Mouse (Mus musculus) adrenal gland, postnatal 36 days (tissue): ENCODE measurements around the gene Cx3cl1. TPM values are rescaled to one million over a fixed set of nuclear protein-coding genes. Genes with fewer than 3 reads are reported as not detected.

Source experiments
- DNase-seq, 2 experiments: peaks; one replicate each; pipeline ENCODE4 v3.0.0; 2021; ENCODE audit warnings: mixed read lengths in 1 of 2
- total RNA-seq, 2 experiments: library from RNA; stranded (reverse); gene quantifications; 2 replicates each; pipeline ENCODE4 v1.2.3; 2021

Gene Cx3cl1
- total RNA-seq, 2 experiments from 2014 or later: 26.2 to 35.5 TPM

DNA sequence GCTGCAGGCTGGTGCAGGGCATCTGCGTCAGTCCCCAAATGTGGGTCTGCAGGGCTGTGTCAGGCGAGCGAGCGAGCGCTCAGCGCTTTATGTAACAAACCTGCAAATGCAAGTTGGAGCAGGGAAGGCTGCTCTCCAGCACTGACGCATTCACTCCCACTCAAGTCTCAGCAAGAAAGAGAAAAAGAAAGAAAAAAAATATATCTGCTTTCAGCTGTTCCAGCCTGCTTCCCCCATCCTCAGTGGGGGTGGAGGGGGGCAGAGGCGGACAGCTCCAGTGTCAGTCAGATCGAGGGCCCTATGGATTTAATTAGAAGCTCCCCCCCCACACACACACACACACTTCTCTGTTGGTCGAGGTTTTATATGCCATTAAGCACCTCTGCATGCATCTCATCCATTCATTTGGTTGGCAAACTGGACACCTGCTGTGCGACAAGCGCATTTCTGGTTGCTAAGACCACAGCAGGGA, 1.9 kb downstream of the Cx3cl1 start:
- no peak for DNase-seq

DNA sequence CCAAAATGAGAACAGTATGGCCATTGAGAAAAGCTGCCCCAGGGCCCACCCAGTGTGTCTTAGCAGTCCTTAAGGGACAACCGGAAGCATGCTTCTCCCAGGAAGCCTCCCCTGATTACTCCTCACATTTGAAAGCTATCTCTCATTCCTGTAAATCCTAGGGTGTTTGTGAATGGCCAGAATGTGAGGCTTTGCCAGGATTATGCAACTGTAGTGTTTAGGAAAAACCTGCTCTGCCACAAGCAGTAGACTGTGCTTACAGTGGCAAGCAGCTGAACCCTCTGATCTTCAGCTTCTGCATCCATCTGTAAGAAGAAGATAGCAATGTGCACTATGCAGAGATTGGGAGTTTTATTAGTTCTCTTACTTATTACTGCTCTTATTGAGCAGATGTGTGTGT, 2.8 kb downstream of the Cx3cl1 start:
- DNase-seq: no peak

GRCm38 (mm10) chr8:94776346-94776745, 4.5 kb downstream of the Cx3cl1 start:
- DNase-seq: no peak

- DNase-seq: no peak
Observed at GRCm38 (mm10) chr8:94778036-94778435, 6.2 kb downstream of the Cx3cl1 start.

GRCm38 (mm10) chr8:94778473-94778872, 6.7 kb downstream of the Cx3cl1 start:
- DNase-seq: peak; percentile 25 to 58

DNA sequence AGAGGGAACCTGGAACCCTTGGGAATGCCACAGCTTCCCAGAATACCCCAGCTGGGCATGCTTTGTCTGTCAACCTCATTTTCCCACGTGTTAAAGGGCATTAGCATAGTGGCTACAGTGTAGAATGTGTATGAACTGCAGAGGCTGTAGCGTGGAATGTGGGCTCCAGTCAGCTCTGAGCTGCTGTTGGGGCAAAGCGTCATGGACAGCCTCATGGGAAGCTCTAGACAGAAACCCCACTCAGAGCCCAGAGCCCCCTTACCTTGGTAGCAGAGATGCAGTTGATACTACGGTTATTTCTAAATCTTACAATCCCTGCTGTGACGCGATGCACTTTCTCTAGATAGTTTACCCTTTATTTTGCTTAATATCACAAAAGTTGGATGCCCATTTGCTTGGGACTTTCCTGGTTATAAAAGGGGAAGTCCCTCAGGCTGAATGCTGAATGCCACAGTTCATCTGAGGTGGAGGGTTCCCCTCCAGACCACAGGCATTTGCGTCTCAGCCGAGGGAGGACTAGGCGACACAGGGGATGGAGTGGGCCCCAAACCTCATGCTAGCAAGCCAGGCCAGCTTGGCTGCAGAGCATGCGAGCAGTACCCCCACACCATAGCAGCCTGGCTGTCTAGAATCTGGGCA, 7.2 kb downstream of the Cx3cl1 start:
- no peak for DNase-seq

DNA sequence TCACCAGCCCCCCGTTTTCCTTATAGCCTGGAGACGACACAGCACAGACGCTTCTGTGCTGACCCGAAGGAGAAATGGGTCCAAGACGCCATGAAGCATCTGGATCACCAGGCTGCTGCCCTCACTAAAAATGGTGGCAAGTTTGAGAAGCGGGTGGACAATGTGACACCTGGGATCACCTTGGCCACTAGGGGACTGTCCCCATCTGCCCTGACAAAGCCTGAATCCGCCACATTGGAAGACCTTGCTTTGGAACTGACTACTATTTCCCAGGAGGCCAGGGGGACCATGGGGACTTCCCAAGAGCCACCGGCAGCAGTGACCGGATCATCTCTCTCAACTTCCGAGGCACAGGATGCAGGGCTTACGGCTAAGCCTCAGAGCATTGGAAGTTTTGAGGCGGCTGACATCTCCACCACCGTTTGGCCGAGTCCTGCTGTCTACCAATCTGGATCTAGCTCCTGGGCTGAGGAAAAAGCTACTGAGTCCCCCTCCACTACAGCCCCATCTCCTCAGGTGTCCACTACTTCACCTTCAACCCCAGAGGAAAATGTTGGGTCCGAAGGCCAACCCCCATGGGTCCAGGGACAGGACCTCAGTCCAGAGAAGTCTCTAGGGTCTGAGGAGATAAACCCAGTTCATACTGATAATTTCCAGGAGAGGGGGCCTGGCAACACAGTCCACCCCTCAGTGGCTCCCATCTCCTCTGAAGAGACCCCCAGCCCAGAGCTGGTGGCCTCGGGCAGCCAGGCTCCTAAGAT, 7.9 kb downstream of the Cx3cl1 start:
- no peak for DNase-seq

DNA sequence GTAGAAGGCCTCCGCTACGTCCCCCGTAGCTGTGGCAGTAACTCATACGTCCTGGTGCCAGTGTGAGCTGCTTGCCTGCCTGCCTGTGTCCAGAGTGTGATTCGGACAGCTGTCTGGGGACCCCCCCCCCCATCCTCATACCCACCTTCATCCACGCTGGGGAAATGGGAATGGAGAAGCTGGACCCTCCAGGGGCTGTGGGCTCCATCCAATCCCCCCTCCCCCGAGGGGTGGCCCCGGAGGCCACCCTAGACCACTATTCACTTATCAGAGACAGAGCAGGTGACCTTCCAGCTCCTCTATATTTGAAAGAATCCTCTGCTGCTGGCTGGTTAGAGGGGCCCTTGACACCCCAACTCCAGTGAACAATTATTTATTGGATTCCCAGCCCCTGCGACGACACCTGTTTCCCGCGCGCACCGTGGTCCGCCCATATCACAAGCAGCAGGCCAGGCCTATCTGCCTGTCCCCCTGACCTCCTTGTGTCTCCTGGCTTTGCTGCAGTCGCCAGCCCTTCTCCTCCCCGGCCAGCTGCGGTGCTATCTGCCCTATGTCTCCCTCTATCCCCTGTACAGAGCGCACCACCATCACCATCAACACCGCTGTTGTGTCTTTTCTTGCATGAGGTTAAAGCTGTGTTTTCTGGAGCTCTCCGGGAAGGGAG, 8.8 kb downstream of the Cx3cl1 start:
- no peak for DNase-seq

- peak in 1 of 2 experiments; percentile 52 for DNase-seq
Observed at GRCm38 (mm10) chr8:94781155-94781837, 9.5 kb downstream of the Cx3cl1 start.

GRCm38 (mm10) chr8:94781838-94782235, 10.0 kb downstream of the Cx3cl1 start:
- DNase-seq: peak in 1 of 2 experiments; percentile 34

- no peak for DNase-seq
Observed at GRCm38 (mm10) chr8:94783890-94784289, 12.1 kb downstream of the Cx3cl1 start.

DNA sequence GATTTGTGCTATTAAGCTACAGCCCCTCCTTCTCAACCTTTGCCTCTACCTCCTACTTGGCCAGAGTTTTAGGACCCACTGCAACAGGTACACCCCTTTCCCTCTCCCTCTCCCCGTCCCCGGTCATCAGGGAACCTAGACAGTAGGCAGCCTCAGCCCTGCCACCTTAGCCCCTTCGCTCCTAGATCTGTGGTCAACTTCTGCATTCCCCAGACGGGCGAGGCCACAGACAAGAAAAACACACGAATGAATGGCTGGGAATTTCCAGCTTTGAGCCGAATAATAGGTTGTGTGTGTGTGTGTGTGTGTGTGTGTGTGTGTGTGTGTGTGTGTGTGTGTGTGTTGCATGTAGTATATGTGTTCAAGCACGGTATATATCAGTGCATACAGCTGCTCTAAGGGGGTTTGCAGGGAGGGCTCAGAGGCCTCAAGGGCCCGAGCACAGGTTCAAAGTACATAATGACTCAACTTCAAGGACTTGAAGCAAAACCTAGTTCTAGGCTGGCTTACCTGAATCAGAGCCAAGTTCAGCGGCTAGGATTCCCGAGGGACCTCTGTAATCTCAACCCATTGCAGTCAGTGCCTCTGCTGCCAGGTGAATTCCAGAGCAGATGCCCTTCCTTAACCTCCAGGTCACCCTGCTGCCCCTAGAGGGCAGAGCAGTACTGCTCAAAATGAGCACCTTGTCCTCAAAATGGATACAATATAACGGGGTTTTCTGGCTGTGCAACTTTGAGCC, 13.6 kb downstream of the Cx3cl1 start:
- DNase-seq: peak; percentile 59 to 77

GRCm38 (mm10) chr8:94785995-94786595, 14.3 kb downstream of the Cx3cl1 start:
- no peak for DNase-seq

GRCm38 (mm10) chr8:94787524-94788501, 16.0 kb downstream of the Cx3cl1 start:
- peak; percentile 61 to 69 for DNase-seq

DNA sequence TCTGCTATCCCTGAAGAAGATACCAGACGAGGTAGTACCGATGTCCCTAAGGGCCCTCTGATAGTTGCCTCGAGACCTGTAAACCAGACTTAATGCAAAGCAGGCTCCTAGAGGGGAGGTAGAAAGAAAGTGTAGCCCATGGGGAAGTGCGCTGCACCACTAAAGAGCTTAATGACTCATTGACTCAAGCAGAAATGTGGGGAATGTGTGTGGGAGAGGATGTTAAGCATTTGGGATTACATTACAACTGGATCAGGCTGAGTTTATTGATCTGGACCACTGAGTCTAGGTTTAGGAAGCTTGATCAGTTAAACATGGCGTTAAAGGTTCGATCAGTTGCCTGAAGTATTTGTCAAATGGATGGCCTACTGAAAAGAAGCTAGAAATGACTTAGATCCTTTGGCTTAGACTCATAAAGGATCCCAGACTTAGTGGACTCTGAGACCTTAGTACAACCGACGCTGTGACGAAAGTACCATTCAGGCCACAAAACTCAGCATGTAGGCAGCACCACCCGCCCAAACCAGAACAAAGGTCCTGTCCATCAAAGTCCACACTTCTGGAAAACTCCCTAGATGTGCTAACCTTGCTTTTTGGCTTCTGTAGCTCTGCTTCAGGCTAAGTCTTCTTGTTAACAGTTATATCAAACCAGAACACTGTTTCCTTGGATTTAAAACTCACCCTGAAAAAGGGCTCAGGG, 17.6 kb downstream of the Cx3cl1 start:
- no peak for DNase-seq

DNA sequence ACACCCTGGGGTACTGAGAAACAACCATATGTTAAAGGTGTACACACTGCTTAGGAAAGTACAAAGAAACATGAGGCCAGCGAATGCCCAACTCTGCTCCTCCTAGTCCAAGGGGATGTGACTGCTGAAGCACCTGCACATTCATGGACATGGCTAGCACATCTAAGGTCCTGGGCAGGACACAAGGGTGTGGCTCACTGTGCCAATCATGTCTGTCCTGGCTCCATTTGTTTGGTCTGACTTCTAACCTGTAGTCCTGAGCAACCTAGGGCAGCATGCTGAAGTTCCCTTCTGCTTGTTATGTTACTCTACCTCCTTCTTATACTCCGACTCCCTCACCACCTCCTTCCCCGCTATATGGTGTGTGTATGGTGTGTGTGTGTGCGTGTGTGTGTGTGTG, 22.6 kb downstream of the Cx3cl1 start:
- no peak for DNase-seq

DNA sequence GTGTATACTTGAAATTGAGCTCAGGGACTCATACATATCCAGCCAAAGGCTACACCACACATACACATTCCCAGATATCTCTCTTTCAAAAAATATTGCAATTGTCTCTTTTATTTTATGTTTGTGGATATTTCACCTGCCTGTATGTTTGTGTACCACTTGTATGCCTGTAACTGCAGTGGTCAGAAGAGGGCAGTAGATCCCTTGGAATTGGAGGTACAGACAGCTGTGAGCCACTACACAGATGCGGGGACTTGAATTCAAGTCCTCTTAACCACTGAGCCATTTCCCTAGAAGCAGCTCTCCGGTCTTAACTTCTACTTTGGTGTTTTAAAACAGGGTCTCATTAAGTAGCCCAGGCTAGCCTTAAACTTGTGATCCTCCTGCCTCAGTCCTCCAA, 23.0 kb downstream of the Cx3cl1 start:
- no peak for DNase-seq

GRCm38 (mm10) chr8:94800278-94800968, 28.6 kb downstream of the Cx3cl1 start:
- peak in 1 of 2 experiments; percentile 46 for DNase-seq
